Mouse (Mus musculus) 3134 (cell line): ENCODE measurements around the gene Cxcl2.

ENCODE experiments used
- DNase-seq: peaks from one replicate; pipeline ENCODE4 v3.0.0-alpha.2; 2011; ENCODE audit warnings: low spot score; ENCODE audit not compliant: insufficient read length; ENCODE audit errors: extremely low read depth

Cxcl2 gene

GRCm38 (mm10) chr5:90903339-90904020 lies at the start of gene Cxcl2:
Gene Cxcl2 (plus strand): TSS chr5:90903871.
- DNase-seq = no peak

GRCm38 (mm10) chr5:90855308-90856230 lies 48.1 kb upstream of the Cxcl2 start:
- peak; percentile 19 for DNase-seq

- DNase-seq = no peak
These were observed 46.2 kb upstream of the Cxcl2 start for GRCm38 (mm10) chr5:90857463-90857862.

GRCm38 (mm10) chr5:90858429-90858828 lies 45.2 kb upstream of the Cxcl2 start:
- no peak for DNase-seq

- no peak for DNase-seq
These were observed 44.6 kb upstream of the Cxcl2 start for GRCm38 (mm10) chr5:90859031-90859430.

- no peak for DNase-seq
These were observed 41.7 kb upstream of the Cxcl2 start for GRCm38 (mm10) chr5:90861876-90862375.

GRCm38 (mm10) chr5:90866770-90867169 lies 36.9 kb upstream of the Cxcl2 start:
- no peak for DNase-seq

- no peak for DNase-seq
These were observed 31.3 kb upstream of the Cxcl2 start for GRCm38 (mm10) chr5:90872377-90872776.

- DNase-seq = peak; percentile 64
These were observed 27.6 kb upstream of the Cxcl2 start for GRCm38 (mm10) chr5:90876045-90876444.

GRCm38 (mm10) chr5:90876471-90877172 lies 27.0 kb upstream of the Cxcl2 start:
- no peak for DNase-seq

GRCm38 (mm10) chr5:90877173-90877512 lies 26.5 kb upstream of the Cxcl2 start:
- DNase-seq = no peak

- DNase-seq = no peak
These were observed 24.2 kb upstream of the Cxcl2 start for GRCm38 (mm10) chr5:90879307-90880014.

GRCm38 (mm10) chr5:90880335-90880850 lies 23.3 kb upstream of the Cxcl2 start:
- DNase-seq = no peak

- DNase-seq = no peak
These were observed 22.6 kb upstream of the Cxcl2 start for GRCm38 (mm10) chr5:90881021-90881420.

- DNase-seq = peak; percentile 71
These were observed 22.0 kb upstream of the Cxcl2 start for GRCm38 (mm10) chr5:90881682-90882081.

- DNase-seq = peak; percentile 66
These were observed 21.5 kb upstream of the Cxcl2 start for GRCm38 (mm10) chr5:90882146-90882545.

GRCm38 (mm10) chr5:90884628-90885242 lies 18.9 kb upstream of the Cxcl2 start:
- no peak for DNase-seq

- no peak for DNase-seq
These were observed 15.0 kb upstream of the Cxcl2 start for GRCm38 (mm10) chr5:90888661-90889060.

GRCm38 (mm10) chr5:90890519-90891463 lies 12.9 kb upstream of the Cxcl2 start, which contains the start of gene Cxcl1:
Gene Cxcl1 (plus strand): TSS chr5:90891241.
- DNase-seq = peak; percentile 89
